Mouse (Mus musculus) thymus, adult 18-20 months (tissue): ENCODE data around the gene Lcn5.

Experiments
- DNase-seq, 2 experiments: peaks; one replicate each; pipeline ENCODE4 v3.0.0; 2022; ENCODE audit warnings: mixed read lengths in 2 of 2

The Lcn5 gene

DNA sequence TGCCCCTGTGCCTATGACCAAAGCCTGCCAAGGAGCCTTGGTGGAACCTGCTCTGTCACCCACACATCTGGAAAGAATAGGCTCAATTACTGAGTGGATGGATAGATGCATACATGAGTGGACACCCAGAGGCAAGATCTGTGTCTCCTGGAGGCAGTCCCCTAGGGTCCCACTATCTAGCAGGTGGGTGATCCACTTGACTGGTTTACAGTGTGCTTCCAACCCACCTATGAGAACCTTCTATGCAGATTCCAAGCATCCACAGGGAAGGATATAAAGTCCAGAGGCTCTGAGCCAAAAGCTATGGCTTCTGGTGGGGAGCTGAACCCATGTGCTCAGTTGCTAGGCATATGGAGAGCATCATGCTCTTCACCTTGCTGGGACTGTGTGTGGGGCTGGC, at the start of gene Lcn5:
Gene Lcn5 (plus strand): TSS at position 301 of the 400 bp plus-strand sequence.
- DNase-seq = no peak

DNA sequence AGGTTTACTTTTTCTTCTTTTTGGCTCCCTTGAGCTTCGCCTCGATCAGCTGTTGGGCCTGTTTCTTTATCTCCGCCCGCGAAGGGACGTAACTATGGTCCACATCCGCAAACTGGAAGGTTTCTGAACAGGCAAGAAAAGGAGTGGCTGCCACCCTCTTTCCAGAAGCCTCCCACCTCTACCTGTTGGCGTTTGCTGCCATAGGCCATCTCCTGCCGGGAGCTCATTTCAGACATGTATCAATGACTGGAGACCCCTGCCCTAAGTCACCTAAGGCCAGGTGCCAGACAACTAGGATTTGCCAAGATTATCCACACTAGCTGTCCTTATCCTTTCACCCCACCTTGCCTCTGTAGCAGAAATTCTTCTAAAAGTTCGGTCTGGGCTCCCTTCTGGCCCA, 49.1 kb upstream of the Lcn5 start:
- DNase-seq = no peak

DNA sequence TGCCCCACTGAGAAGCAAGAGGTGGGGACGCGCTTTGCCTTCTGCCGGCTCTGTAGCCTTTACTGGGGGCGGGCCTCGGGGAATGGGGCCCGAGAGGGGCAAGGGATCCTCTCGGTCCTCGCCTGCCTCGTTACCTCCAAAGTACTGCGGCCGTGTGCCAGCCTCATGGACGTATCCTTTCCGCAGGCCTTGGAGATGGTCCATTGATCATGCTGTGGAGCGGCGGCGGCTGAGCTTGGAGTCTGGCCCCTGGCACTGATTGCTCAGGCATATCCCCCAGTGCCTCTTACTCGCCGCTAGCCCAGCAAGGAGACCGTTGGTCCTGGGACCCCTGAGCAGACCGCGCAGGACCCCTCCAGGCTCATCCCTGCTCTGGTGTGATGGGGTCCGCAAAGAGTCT, 41.4 kb upstream of the Lcn5 start:
- no peak for DNase-seq

DNA sequence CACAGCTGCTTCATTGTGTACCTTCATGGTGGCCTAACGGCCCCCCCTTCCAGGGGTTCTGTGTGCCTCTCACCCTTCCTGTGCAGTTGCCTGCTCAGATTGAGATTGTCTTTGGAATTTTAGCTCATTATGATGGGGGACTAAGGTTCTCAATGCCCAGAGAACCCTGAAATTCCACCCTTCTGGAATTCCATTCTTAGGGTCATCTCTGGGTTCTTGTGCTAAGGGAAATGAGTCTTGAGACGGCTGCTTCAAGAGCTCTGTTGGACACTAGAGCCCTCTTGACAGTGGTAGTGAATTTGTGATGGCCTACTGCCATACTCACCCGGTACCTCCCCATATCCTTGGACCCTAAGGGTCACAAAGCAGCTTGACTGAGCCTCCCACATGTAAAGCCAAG, 40.2 kb upstream of the Lcn5 start, which contains the start of gene Ccdc183:
Gene Ccdc183 (minus strand): TSS at position 101 of the 400 bp plus-strand sequence.
- DNase-seq = no peak

DNA sequence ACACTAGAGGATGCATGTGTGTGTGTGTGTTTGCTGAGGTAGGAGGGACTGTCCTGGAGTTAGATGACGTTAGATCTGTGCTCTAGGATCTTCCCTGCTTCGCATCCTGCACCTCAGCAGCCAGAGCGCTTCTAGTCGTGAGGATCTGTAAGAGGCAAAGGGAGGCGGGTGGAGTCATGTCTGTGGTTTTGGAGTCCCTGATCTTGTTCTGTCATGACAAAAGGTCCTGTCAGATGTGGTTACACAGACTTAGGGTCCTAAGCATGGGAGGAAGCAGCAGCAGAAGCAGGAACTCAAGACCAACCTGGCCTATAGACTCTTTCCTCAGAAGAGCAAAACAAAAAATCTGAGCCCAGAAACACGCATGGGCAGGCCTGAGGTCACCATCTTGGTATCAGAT, 37.4 kb upstream of the Lcn5 start:
- DNase-seq = no peak

DNA sequence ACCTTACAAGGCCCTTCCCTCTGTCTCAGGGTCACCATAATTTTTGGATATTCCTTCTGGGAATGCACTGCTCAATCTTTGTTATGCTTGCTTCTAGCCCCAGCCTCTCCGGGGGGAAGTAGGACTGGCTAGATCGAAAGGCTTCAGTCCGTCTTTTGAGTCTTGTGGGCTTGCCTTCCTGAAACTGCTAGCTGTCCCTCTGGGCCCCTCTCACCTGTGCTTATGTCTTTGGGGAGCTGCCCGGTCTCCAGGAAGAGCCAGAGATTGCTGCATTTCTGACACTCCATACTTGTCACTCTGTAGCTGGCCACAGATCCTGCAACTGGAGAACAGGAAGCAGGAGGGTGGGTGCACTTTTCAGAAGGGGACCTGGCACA, 36.9 kb upstream of the Lcn5 start:
- no peak for DNase-seq

DNA sequence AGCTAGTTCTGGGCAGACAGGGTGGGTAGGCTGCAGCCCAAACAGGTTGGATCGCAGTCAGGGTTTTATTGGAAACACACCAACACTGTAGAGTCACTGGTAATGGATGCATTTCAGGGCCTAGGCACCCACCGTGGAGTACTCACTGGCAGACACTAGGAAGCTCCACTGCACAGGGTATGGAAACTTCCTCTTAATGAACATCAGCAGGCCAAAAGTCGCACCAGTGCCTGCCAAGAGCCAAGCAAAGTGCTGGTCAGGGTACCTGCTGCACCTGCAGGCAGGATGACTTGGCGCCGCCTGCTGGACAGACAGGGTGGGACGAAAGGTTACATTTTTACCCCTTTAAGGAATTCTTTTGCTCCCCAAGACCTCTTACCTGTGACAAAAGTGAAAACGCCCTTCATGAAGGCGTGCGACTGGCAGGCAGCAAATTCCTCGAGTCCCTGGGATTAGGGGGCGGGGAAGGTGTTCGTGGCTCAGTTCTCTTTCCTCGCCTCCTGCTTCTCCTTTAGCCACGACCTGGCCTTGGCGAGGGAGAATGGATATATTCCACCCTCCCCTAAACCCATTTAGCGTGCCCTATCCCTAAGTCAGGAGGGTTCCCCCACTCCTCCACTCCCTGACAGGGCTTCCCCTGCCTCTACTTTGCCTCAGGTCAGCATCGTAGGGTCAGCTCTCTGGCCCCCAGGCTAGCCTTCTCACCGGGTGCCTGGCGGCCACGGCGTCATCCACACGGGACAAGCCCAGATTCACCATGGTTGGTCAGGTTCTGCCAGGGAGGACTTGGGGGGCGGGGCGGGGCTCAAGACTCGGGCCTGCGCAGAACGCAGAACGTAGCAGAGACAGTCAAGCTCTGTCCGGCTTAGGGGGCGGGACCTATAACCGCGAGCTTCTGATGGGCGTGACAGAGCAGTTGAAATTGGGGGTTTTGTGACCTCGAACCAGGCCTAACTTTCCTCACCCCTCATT, 36.2 kb upstream of the Lcn5 start, which contains the start of gene Tmem141:
Gene Tmem141 (minus strand): TSS at position 777 of the 972 bp plus-strand sequence.
- peak; percentile 26 to 27 for DNase-seq

DNA sequence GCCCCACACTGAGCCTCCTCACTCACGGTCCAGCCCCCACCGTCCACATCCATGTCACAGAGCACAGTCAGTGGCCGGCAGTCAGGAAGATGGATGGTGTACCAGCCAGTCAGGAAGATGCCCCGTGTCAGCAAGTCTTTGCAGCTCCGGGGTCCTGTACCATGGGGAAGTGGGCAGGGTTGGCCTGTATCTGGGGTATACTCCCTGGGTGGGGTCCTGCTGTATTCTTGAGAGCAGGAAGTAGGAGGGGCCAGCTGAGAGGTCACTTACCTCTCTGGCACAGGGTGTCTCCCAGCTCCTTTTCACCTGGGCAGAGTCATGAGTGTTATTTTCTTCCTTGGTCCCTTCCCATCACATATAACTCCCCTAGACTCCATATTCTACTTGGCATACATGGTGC, 31.8 kb upstream of the Lcn5 start:
- DNase-seq = no peak

DNA sequence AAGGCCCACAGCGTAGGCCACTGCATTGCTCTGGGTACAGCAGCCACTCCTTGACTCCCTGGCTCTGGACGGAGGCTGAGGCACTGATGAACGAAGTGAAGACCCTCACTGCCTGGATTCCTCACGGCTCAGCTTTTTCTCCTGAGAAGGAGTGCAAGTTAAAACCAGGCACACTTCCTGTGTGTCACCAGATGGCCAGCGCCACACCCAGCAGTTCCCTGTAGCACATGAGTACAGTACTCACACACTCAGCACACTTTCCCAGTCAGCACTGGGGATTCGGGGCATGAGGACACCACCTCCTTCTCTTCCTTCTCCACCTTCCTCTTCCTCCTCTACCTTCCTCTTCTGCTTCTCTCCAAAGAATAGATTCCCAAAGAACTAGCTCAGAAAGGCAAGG, 29.9 kb upstream of the Lcn5 start, which contains the start of gene Fcna:
Gene Fcna (minus strand): TSS at position 220 of the 400 bp plus-strand sequence.
- no peak for DNase-seq

DNA sequence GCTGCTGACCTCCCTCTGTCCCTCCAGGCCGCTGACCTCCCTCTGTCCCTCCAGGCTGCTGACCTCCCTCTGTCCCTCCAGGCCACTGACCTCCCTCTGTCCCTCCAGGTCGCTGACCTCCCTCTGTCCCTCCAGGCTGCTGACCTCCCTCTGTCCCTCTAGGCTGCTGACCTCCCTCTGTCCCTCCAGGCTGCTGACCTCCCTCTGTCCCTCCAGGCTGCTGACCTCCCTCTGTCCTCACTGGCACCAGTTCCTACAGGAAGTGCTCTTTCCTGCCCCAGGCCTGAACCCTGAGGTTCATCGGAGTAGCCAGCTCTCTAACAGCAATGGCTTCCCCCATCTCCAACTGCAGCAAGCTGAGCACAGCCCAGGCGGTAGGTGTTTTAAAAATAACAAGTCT, 29.0 kb upstream of the Lcn5 start:
- DNase-seq = no peak

DNA sequence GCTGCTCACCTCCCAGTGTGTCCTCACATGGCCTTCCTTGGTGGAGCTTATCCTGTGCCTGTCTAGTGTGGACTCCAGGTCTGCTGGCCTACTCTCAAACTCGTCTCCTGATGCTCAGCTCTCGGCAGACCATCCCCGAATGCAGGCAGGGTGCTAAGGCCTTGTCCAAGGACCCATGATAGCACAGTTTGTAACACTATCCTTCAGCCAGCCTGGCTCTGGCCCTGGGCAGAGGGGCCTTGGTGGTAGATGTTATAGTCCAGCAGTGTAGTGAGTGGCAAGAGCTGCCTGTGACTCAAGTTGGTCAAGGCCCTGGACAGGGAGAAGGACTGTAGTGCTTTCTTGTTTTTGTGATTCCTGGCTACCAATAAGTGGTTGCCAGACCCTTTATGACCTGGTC, 24.1 kb upstream of the Lcn5 start:
- no peak for DNase-seq

DNA sequence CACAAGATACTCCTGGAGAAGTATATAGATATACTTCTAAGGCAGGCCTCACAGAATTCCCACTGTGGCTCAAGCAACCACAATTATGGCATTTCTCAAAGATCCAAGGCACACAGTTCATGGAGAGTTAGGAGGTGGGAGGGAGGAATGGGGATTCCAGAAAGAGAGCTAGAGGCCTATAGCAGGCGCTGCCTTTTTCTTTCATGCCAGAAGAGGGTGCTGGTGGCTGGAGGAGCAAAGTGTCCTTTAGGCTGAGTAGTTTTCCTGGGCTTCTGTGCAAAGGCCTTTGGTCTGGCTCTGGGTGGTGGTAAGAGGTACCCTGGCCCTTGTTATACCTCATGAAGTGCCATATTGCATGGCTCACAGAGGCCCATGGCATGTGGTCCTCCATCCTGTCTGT, 23.7 kb upstream of the Lcn5 start:
- no peak for DNase-seq

DNA sequence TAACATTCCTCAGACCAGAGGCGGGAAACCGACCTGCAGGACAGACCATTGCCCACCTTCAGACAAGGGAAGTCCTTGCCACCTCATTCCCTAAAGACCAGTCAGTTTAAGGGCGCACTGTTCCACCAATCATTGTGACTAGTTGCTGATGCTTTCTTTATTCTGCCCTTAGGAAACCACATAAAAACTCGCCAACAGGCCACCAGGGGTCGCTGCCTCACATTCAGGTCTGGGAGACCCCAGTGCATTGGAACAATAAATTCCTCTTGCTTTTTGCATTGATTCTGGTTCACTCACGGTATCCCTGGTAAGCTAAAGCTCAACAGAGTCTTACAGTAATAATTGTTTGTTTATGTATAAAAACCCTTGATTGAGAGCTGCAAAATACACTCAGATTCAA, 17.9 kb upstream of the Lcn5 start:
- no peak for DNase-seq

DNA sequence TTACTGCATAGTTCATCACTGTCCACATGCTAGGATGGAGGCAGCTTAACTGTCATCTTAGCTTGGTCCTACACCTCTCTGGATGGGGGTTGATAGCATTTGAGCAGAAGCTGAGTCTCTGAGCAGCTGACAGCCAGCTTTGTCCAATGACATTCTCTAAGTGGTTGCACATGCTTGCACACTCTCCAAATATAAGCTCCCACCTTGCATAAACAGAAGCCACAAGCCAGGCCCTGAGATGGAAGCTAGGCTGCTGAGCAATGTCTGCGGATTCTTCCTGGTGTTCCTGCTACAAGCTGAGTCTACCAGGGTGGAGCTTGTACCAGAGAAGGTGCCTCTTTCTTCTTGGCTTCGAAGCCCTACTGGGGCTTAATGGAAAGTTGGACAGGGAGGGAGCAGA, 4.8 kb upstream of the Lcn5 start, which contains the start of gene Lcn8:
Gene Lcn8 (plus strand): TSS at position 219 of the 400 bp plus-strand sequence.
- no peak for DNase-seq

DNA sequence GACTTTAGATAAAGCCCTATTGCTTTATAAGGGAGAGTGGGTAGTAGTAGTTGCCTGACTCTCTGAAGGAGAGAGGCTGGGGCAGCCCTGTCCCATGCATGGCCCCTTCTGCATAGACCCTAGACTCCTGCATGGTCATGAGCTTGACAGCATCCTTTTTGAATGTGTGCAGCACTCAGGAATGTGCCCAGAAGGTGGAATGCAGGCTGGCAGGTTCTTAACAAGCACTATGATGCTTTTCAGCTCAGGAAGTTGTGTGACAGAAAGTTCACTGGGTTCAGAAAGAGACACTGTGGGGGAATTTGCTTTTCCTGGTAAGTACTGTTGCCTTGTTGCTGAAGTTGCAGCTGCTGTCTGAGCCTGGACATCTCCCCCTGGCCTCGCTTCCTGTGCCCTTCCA, 3.2 kb upstream of the Lcn5 start:
- no peak for DNase-seq

DNA sequence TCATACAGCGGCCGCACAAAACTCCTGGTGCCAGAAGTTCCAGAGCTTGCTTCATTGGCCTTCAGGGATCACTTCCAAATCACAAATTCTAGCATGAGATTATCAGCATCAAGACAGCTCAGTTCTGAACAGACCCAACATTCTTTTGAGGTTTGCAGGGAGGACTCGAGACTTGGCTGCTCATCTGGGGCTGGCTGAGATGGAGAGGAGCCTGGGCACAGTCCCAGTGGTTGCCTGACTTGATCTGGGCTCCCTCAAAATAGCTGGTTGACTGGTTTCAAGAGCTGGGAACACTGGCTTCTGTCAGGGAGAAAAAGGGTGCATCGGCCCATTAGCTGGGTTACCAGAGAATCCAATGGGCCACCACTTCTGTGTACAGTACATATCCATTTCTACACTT, 1.1 kb upstream of the Lcn5 start:
- DNase-seq = no peak

DNA sequence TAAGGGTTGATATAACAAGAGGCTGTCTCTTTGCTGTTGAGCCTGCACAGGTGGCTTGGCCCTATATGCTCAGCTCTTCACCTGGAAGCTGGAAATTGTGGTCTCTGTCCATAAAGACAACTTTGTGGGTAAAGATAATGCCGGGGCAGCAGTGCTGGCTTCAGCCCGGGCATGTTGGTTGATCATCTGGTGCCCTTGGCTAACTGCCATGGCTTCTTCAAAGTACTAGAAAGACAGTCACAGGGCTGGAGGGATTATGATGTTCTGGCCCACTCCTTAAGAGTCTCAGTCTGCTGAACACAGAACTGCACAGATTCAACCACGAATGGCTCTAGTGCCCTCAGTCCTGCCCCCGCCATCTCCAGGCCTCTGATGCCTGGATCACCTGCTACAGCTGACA, 506 bp upstream of the Lcn5 start:
- DNase-seq = no peak

DNA sequence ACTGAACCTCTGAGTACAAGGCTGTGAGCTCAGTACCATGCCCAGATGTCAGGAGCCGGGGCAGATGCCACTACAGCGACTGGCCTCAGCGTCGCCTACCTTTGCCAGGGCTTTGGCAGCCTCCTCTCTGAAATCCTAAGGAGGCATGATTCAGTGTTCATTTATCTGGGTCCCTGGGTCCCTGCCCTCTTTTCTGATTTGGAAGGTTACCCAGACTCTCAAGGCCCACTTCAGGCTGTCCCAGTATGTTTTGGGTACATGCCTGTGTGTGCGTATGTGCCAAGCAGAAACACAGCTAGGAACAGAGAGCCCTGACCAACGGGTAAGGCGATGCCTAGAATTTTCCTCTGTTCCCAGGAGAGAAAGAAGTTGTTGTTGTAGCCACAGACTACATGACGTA, 2.5 kb downstream of the Lcn5 start:
- DNase-seq = no peak

DNA sequence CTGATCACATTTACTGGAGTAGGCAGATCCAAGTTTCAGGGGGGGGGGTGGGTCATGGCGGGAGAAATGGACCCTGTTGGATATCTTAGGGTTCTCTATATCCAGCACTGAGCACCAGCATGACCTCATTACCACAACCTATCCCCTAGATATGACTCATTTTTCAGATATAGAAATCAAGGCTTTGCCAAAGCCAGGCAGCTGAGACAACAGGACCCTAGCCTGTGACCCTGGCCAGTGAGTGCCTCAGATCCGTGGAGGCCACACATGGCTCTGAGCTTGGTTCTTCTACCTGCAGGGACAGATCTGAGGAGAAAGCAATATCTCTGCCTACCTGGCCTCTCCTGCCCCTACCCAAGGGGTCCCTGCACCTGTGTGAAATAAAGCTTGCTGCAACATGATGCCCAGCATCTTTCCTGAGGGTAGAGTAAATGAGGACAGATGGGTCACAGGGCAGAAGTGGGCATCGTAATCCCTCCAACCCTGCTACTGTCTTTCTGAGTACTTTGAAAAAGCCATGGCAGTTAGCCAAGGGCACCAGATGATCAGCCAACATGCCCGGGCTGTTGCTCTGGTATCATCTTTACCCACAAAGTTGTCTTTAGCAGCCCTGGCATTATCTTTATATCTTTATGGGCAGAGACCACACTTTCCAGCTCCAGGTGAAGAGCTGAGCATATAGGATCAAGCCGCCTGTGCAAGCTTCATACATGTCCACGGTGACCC, 3.7 kb downstream of the Lcn5 start:
- DNase-seq = no peak

DNA sequence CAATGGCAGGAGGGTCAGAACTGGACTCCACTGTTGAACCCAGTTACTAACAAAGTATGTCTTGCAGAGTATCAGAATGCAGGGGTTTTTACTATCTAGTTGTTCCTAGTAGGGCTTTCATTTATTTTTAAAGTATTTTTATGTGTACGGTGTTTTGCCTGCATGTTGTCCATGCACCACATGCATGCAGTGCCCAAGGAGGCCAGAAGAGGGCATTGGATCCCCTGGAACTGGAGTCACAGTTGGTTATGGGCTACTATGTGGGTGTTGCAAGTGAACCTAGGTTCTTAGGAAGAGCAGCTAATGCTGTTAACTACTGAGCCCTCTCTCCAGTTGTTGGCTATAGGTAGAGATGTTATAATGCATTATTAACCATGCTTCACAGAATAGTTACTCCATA, 5.8 kb downstream of the Lcn5 start:
- peak in 1 of 2 experiments; percentile 44 for DNase-seq

DNA sequence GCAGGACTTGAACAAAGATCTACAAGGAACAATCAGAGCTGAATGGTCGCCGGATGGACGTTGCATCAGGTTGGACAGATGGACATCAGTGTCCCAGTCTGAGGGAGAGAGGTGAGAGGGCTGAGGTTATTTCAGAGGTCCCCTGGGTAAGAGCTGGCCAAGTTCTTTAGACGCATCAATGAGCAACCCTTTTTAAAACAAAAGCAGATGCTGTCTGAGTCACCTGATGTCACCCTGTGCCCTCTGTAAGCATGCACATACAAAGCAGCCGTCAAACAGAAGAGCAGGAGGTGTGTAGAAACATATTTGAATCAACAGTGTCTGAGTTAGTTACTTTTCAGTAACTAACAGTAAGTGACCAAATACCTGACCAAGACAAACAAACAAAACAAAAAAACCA, 6.4 kb downstream of the Lcn5 start:
- no peak for DNase-seq

DNA sequence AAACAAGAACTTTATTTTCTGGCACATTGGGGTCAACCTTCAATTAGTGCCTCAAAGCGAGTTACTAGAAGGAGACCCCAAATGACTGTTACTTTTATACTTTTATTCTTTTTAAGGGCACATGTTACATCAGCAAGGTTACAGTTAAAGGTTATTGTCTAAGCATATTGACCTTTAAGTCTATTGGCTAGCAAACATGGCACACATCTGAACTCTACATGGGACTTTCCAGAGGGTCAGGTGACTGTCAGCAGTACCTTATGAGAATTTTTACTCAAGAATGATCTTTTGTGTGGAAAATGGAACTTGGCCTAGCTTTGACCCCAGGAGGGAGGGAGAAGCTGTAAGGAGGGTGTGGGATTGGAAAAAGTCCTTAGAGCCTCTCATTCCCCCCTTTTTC, 8.8 kb downstream of the Lcn5 start:
- no peak for DNase-seq

DNA sequence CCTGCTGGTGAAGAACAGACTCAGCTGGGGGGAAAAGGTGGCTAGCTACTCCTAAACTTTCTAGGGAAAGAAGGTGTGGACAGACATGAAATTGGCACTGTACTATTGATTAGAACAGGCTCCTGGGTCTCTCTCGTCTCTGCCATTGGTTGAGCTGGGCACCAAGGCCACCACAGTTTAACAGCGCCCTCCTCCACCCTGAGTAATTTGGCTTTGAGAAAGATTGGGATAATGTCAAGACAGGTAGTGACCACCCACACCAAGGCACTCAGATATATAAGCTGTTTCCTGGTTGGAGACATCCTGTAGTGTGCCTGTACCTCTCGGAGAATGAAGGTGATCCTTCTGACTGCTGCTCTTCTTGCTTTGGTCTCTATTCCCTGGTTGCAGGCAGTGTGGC, 18.7 kb downstream of the Lcn5 start, which contains the start of gene Lcn6:
Gene Lcn6 (plus strand): TSS at position 301 of the 400 bp plus-strand sequence.
- DNase-seq = no peak

DNA sequence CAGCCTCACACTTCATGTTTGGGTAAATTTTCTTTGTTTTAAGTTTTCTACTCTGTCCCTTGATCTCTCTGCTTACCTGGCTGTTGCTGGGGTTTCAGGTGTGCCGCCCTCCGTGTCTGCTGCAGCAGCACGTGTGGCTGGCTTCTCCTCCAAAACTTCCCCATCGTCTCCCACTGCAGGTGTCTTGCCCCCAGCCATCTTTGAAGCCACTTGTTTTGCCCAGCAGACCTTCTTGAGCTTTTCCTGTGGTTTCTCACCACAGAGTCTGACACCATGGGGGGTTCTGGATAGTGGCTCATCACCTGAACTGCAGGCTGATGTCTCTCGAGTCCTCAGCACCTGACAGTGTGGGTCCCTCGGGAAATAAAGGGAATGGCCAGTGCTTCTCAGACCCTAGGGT, 21.8 kb downstream of the Lcn5 start:
- DNase-seq = peak; percentile 43 to 73
